Mouse (Mus musculus) CH12.LX (cell line): ENCODE results near the gene Prickle2. TPM values are rescaled to one million over a fixed set of nuclear protein-coding genes. Genes with fewer than 3 reads are reported as not detected.

Experiments
- DNase-seq: peaks from one replicate; pipeline ENCODE4 v3.0.0-alpha.2; 2013; ENCODE audit errors: extremely low read depth
- H3K27ac ChIP-seq: 2 replicates; pipeline ENCODE4 v1.5.1; 2012; ENCODE audit warnings: low read depth, mild to moderate bottlenecking, control low read depth, moderate library complexity; ENCODE audit not compliant: insufficient read depth
- H3K27me3 ChIP-seq: replicated peaks from 2 replicates; pipeline ENCODE3; 2012; ENCODE audit warnings: inconsistent platforms
- H3K36me3 ChIP-seq, 2 experiments: replicated peaks in 1 of 2; 2 replicates each; pipeline versions ENCODE3 to v1.6.1; 2012; ENCODE audit warnings: inconsistent platforms in 1 of 2, low read length in 1 of 2, mild to moderate bottlenecking in 1 of 2, mixed read lengths in 1 of 2, moderate library complexity in 1 of 2; ENCODE audit not compliant: control insufficient read depth in 1 of 2, insufficient read depth in 1 of 2
- H3K4me1 ChIP-seq, 2 experiments: 2 replicates each; pipeline ENCODE4 v1.6.1; 2012; ENCODE audit warnings: inconsistent platforms in 1 of 2, moderate library complexity in 1 of 2; ENCODE audit not compliant: insufficient read depth in 2 of 2, control insufficient read depth in 1 of 2
- H3K4me2 ChIP-seq: 2 replicates; pipeline ENCODE4 v1.6.1; 2012; ENCODE audit warnings: low read depth, mild to moderate bottlenecking, control low read depth; ENCODE audit not compliant: poor library complexity, insufficient read depth, severe bottlenecking
- H3K4me3 ChIP-seq, 3 experiments: fragments of 150-350 bp in 1 of 3; sonication (generic) in 1 of 3; replicated peaks in 1 of 3; 2 replicates each; pipeline versions ENCODE3 to v1.5.1; 2011 to 2012; ENCODE audit warnings: low read depth in 2 of 3, low read length in 2 of 3, mild to moderate bottlenecking in 2 of 3, moderate library complexity in 2 of 3, control low read depth in 1 of 3, improper control_type of control experiment in 1 of 3, inconsistent platforms in 1 of 3, mixed read lengths in 1 of 3; ENCODE audit not compliant: poor library complexity in 1 of 3
- H3K79me2 ChIP-seq: replicated peaks from 2 replicates; pipeline ENCODE4 v1.6.1; 2012; ENCODE audit warnings: mild to moderate bottlenecking, moderate library complexity; ENCODE audit not compliant: control insufficient read depth, poor library complexity, insufficient read depth, severe bottlenecking; ENCODE audit errors: extremely low read depth
- H3K9ac ChIP-seq: 2 replicates; pipeline ENCODE4 v1.6.1; 2012; ENCODE audit warnings: low read depth, mild to moderate bottlenecking, control low read depth, moderate library complexity; ENCODE audit not compliant: insufficient read depth
- H3K9me3 ChIP-seq: replicated peaks from 2 replicates; pipeline ENCODE3; 2012; ENCODE audit warnings: low read length, inconsistent platforms, mixed read lengths
- BHLHE40 ChIP-seq: IDR thresholded peaks from 2 replicates; pipeline ENCODE4 v1.6.1; 2011; ENCODE audit warnings: mild to moderate bottlenecking, low read depth, low read length, improper control_type of control experiment
- CHD1 ChIP-seq: IDR thresholded peaks from 2 replicates; pipeline ENCODE4 v1.6.1; 2012; ENCODE audit warnings: low read depth, low read length, improper control_type of control experiment, inconsistent platforms
- CTCF ChIP-seq, 2 experiments: IDR thresholded peaks in 1 of 2; conservative IDR thresholded peaks in 1 of 2; 2 replicates each; pipeline ENCODE4 v1.5.1; 2011 to 2012; ENCODE audit warnings: low read depth in 2 of 2, low read length in 2 of 2, improper control_type of control experiment in 1 of 2, inconsistent platforms in 1 of 2, mild to moderate bottlenecking in 1 of 2, moderate library complexity in 1 of 2
- ETS1 ChIP-seq: conservative IDR thresholded peaks from 2 replicates; pipeline ENCODE4 v1.6.1; 2012; ENCODE audit warnings: low read depth, mild to moderate bottlenecking, inconsistent platforms, low read length, improper control_type of control experiment, moderate library complexity
- GABPA ChIP-seq: IDR thresholded peaks from 2 replicates; pipeline ENCODE4 v1.6.1; 2012; ENCODE audit warnings: low read depth, low read length, improper control_type of control experiment, inconsistent platforms; ENCODE audit not compliant: insufficient replicate concordance
- JUND ChIP-seq: conservative IDR thresholded peaks from 2 replicates; pipeline ENCODE4 v1.6.1; 2011; ENCODE audit warnings: low read depth, low read length, improper control_type of control experiment
- MAX ChIP-seq: IDR thresholded peaks from 2 replicates; pipeline ENCODE4 v1.6.1; 2011; ENCODE audit warnings: low read length, improper control_type of control experiment
- MEF2A ChIP-seq: IDR thresholded peaks from 2 replicates; pipeline ENCODE4 v1.6.1; 2014; ENCODE audit warnings: low read depth, mild to moderate bottlenecking, inconsistent platforms, low read length, improper control_type of control experiment, borderline replicate concordance
- MXI1 ChIP-seq: IDR thresholded peaks from 2 replicates; pipeline ENCODE4 v1.6.1; 2011; ENCODE audit warnings: mild to moderate bottlenecking, low read depth, low read length, improper control_type of control experiment
- MYC ChIP-seq: IDR thresholded peaks from 2 replicates; pipeline ENCODE4 v1.6.1; 2011; ENCODE audit warnings: low read depth, mild to moderate bottlenecking, improper control_type of control experiment, low read length
- NELFE ChIP-seq: IDR thresholded peaks from 2 replicates; pipeline ENCODE4 v1.6.1; 2011; ENCODE audit warnings: low read depth, low read length, improper control_type of control experiment
- NRF1 ChIP-seq: IDR thresholded peaks from 2 replicates; pipeline ENCODE4 v1.6.1; 2014; ENCODE audit warnings: low read depth, mild to moderate bottlenecking, inconsistent platforms, low read length, improper control_type of control experiment, moderate library complexity
- POLR2A ChIP-seq: IDR thresholded peaks from 2 replicates; pipeline ENCODE4 v1.6.1; 2011; ENCODE audit warnings: low read depth, mild to moderate bottlenecking, improper control_type of control experiment, low read length
- RAD21 ChIP-seq: IDR thresholded peaks from 2 replicates; pipeline ENCODE4 v1.6.1; 2011; ENCODE audit warnings: low read depth, mild to moderate bottlenecking, low read length, improper control_type of control experiment, moderate library complexity
- UBTF ChIP-seq: IDR thresholded peaks from 2 replicates; pipeline ENCODE4 v1.6.1; 2012; ENCODE audit warnings: low read depth, mild to moderate bottlenecking, inconsistent platforms, low read length, improper control_type of control experiment, moderate library complexity
- ZC3H11A ChIP-seq: IDR thresholded peaks from 2 replicates; pipeline ENCODE4 v1.6.1; 2012; ENCODE audit warnings: low read depth, mild to moderate bottlenecking, inconsistent platforms, low read length, improper control_type of control experiment
- ZMIZ1 ChIP-seq: IDR thresholded peaks from 2 replicates; pipeline ENCODE4 v1.6.1; 2012; ENCODE audit warnings: low read depth, mild to moderate bottlenecking, inconsistent platforms, low read length, improper control_type of control experiment
- dilution Hi-C: fragments of 300-500 bp; cut with MboI; formaldehyde crosslinking; loops from 2 replicates; pipeline ENCODE4 v1.14.3; 2020; ENCODE audit warnings: low sequenced_read_pairs; ENCODE audit not compliant: extremely low pct_unique_long_range_greater_than_20kb, extremely low pct_ligation_motif_present
- in situ Hi-C: fragments of 300-500 bp; cut with MboI; formaldehyde crosslinking; loops from 3 replicates; pipeline ENCODE4 v1.14.3; 2019; ENCODE audit warnings: low sequenced_read_pairs, low pct_ligation_motif_present, low pct_unique_long_range_greater_than_20kb, mixed read lengths
- polyA plus RNA-seq: library from polyadenylated mRNA; unstranded; fragments of >175 nt; gene quantifications from 2 replicates; pipeline ENCODE4 v1.2.1, GENCODE M21; 2012; ENCODE audit warnings: low read depth; ENCODE audit not compliant: insufficient read length
- total RNA-seq, 2 experiments: library from RNA; depleted of rRNA; stranded (reverse); fragments of 300-350 nt in 1 of 2; fragments of >200 nt in 1 of 2; gene quantifications; 2 replicates each; pipeline ENCODE4 v1.2.3; 2012 to 2014

Prickle2 gene
- total and polyA plus RNA-seq, 3 experiments: not detected

GRCm38 (mm10) chr6:92699491-92700209 lies 6.3 kb downstream of the Prickle2 start:
- in situ Hi-C loops: no loop called here
- TF ChIP-seq ZMIZ1: no peak
- TF ChIP-seq MYC: no peak
- no peak for TF ChIP-seq RAD21
- no peak for TF ChIP-seq GABPA
- no peak for TF ChIP-seq CTCF (conservative IDR thresholded peaks at IDR 0.05 in 1 of 2, IDR thresholded peaks at IDR 0.05 in 1 of 2; ENCODE audit: low read depth in 2 of 2, low read length in 2 of 2)
- TF ChIP-seq MXI1: no peak
- no peak for TF ChIP-seq NELFE
- TF ChIP-seq UBTF: no peak
- TF ChIP-seq ZC3H11A: no peak
- no peak for TF ChIP-seq MEF2A
- TF ChIP-seq BHLHE40: no peak
- no peak overlapping the region for H3K4me3 ChIP-seq

GRCm38 (mm10) chr6:92697807-92698206 lies 8.1 kb downstream of the Prickle2 start:
- no peak for DNase-seq
- Histone ChIP-seq H3K4me2 (no peak overlapping the region), H3K36me3 (no peaks in the 10 kb centered on the region), H3K79me2 (no peaks in the 10 kb centered on the region), H3K27ac (no peak overlapping the region), H3K27me3 (no peaks in the 10 kb centered on the region), H3K9me3 (peaks cover 76% of the 10 kb centered on the region), H3K4me1 (no peaks in the 10 kb centered on the region), H3K9ac (no peak overlapping the region), H3K4me3 (no peak overlapping the region)
- dilution Hi-C loops: no loop called here
- in situ Hi-C loops: no loop called here
- TF ChIP-seq CHD1 (no peak), ETS1 (no peak), RAD21 (no peak), NRF1 (no peak), POLR2A (no peak), MXI1 (no peak), MAX (no peak), JUND (no peak), GABPA (no peak)

More at GRCm38 (mm10) chr6:92699491-92700209, 6.3 kb downstream of the Prickle2 start:
- no peaks in the 10 kb centered on the region for H3K79me2 ChIP-seq
- no peak for DNase-seq
- no peaks in the 10 kb centered on the region for H3K27me3 ChIP-seq
- no peaks in the 10 kb centered on the region for H3K36me3 ChIP-seq
- dilution Hi-C loops: no loop called here
- H3K9me3 ChIP-seq: peaks cover 79% of the 10 kb centered on the region
- H3K4me1 ChIP-seq: no peaks in the 10 kb centered on the region
- no peak overlapping the region for H3K9ac ChIP-seq
- H3K27ac ChIP-seq: no peak overlapping the region
- no peak overlapping the region for H3K4me2 ChIP-seq
